In the genomic region with DNA sequence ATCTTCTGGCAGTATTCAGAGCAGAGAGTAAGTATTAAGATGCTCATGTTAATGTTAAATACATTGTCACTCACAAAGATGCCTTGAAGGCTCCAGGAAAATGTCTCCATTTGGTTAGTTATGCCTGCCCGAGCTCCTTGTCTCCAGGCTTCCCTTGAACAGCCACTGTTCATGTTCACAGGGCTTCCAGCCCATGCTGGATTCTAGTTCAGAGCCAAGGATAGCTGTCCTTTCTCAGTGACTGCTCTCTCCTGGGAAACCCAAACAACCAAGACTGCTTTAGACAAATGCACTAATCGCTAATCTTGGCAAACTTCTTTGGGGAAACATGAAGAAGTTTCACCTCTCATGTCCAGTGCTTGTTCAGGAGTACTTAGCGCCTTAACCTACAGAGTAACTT, we compare ENCODE assay signal across 24 mouse cellular contexts.
"Had no signal": no experiment of that assay in that cellular context is flagged by ENCODE, and none has a peak within 500 bp of the region (broad histone marks: within the 10 kb centered on the region; RNA-seq: fewer than 3 reads in every experiment).

No protein-coding gene starts in this region.

- H3K9ac ChIP-seq: forebrain, postnatal 0 days; heart, embryonic 13.5 days; heart, embryonic 15.5 days; hindbrain, embryonic 12.5 days; hindbrain, embryonic 15.5 days; kidney, embryonic 15.5 days; limb, embryonic 12.5 days; liver, embryonic 12.5 days had no signal

- H3K4me3 ChIP-seq: heart, embryonic 10.5 days; heart, embryonic 13.5 days; heart, embryonic 15.5 days; hindbrain, embryonic 12.5 days; hindbrain, embryonic 15.5 days; kidney, embryonic 15.5 days; limb, embryonic 12.5 days; liver, embryonic 12.5 days had no signal

- ATAC-seq: forebrain, postnatal 0 days; intestine, embryonic 16.5 days; liver, embryonic 12.5 days had no signal

- H3K27me3 ChIP-seq: heart, embryonic 13.5 days; heart, embryonic 15.5 days; hindbrain, embryonic 12.5 days; hindbrain, embryonic 15.5 days; kidney, embryonic 15.5 days; limb, embryonic 12.5 days; liver, embryonic 12.5 days had no signal

- H3K27ac ChIP-seq: heart, embryonic 10.5 days; heart, embryonic 13.5 days; heart, embryonic 15.5 days; hindbrain, embryonic 12.5 days; hindbrain, embryonic 15.5 days; kidney, embryonic 15.5 days; kidney, postnatal 0 days; limb, embryonic 12.5 days; liver, embryonic 12.5 days had no signal

- H3K4me1 ChIP-seq: heart, embryonic 10.5 days; heart, embryonic 13.5 days; heart, embryonic 15.5 days; hindbrain, embryonic 12.5 days; hindbrain, embryonic 15.5 days; kidney, embryonic 15.5 days; limb, embryonic 12.5 days; liver, embryonic 12.5 days had no signal

- H3K9me3 ChIP-seq: heart, embryonic 10.5 days; heart, embryonic 13.5 days; heart, embryonic 15.5 days; hindbrain, embryonic 12.5 days; hindbrain, embryonic 15.5 days; kidney, embryonic 15.5 days; limb, embryonic 12.5 days; liver, embryonic 12.5 days had no signal

- H3K4me2 ChIP-seq: heart, embryonic 13.5 days; heart, embryonic 15.5 days; hindbrain, embryonic 12.5 days; hindbrain, embryonic 15.5 days; kidney, embryonic 15.5 days; limb, embryonic 12.5 days; liver, embryonic 12.5 days had no signal

- DNase-seq: forebrain, postnatal 0 days; gastrocnemius, postnatal 14 days; gastrocnemius, postnatal 36 days; heart, adult 18-20 months; heart, postnatal 14 days; heart, postnatal 36 days; kidney, adult 11 months; kidney, adult 2 months; kidney, adult 9 months; kidney, postnatal 14 days; kidney, postnatal 36 days; layer of hippocampus, adult 9-11 months; layer of hippocampus, postnatal 36 days; left cerebral cortex, postnatal 4 days had no signal
